Mouse (Mus musculus) limb, embryonic 11.5 days (tissue): ENCODE data around the gene Mtif3. TPM values are rescaled to one million over a fixed set of nuclear protein-coding genes. Genes with fewer than 3 reads are reported as not detected.

Source experiments
- ATAC-seq: fragments of 200-750 bp; cut with Nextera tagmentation; 2 replicates; pipeline ENCODE4 v1.8.0; 2017; ENCODE audit warnings: low read depth; ENCODE audit not compliant: insufficient number of reproducible peaks, low FRiP score, low TSS enrichment
- DNase-seq: peaks from one replicate; pipeline ENCODE4 v3.0.0-alpha.2; 2015; ENCODE audit warnings: low spot score
- H3K27ac ChIP-seq: fragments of 300-500 bp; sonication (generic); replicated peaks from 2 replicates; pipeline ENCODE4 v1.5.1; 2014; ENCODE audit warnings: low read depth, mild to moderate bottlenecking, low read length
- H3K27me3 ChIP-seq: fragments of 300-500 bp; sonication (generic); 2 replicates; pipeline ENCODE4 v1.6.1; 2014; ENCODE audit warnings: mild to moderate bottlenecking, low read length, mixed read lengths; ENCODE audit not compliant: control insufficient read depth, insufficient read depth
- H3K36me3 ChIP-seq: fragments of 300-500 bp; sonication (generic); 2 replicates; pipeline ENCODE4 v1.6.1; 2014; ENCODE audit warnings: mild to moderate bottlenecking, low read length, moderate library complexity, mixed read lengths; ENCODE audit not compliant: control insufficient read depth, insufficient read depth
- H3K4me1 ChIP-seq: fragments of 300-500 bp; sonication (generic); 2 replicates; pipeline ENCODE4 v1.6.1; 2014; ENCODE audit warnings: low read length, mixed read lengths; ENCODE audit not compliant: control insufficient read depth, insufficient read depth
- H3K4me2 ChIP-seq: fragments of 300-500 bp; sonication (generic); 2 replicates; pipeline ENCODE4 v1.6.1; 2014; ENCODE audit warnings: low read depth, mild to moderate bottlenecking, moderate library complexity; ENCODE audit not compliant: severe bottlenecking
- H3K4me3 ChIP-seq: fragments of 300-500 bp; sonication (generic); 2 replicates; pipeline ENCODE4 v1.5.1; 2014; ENCODE audit warnings: low read depth, low read length
- H3K9ac ChIP-seq: fragments of 300-500 bp; sonication (generic); 2 replicates; pipeline ENCODE4 v1.6.1; 2014; ENCODE audit warnings: mild to moderate bottlenecking, low read length
- H3K9me3 ChIP-seq: fragments of 300-500 bp; sonication (generic); 2 replicates; pipeline ENCODE4 v1.6.1; 2016; ENCODE audit warnings: low read length; ENCODE audit not compliant: control insufficient read depth
- WGBS: fragments of 180-500 bp; shearing (Covaris S2); extraction: QIAGEN DNeasy Blood & Tissue Kit; methylation state at CpG from one replicate; pipeline ENCODE4 v1.1.7; 2014; 5-methylcytosine and 5-hydroxymethylcytosine counted together
- polyA plus RNA-seq: library from polyadenylated mRNA; unstranded; fragments of >200 nt; fragmentation: Nextera tagmentation; extraction: Ambion mirVana; gene quantifications from 2 replicates; pipeline ENCODE4 v1.2.1, GENCODE M21; 2014

Mtif3 gene
- polyA plus RNA-seq, 1 experiment from 2014 or later: 23.4 TPM

GRCm38 (mm10) chr5:146971776-146972561 is 8.4 kb upstream of the Mtif3 start:
- Histone ChIP-seq H3K4me1 (no peaks in the 10 kb centered on the region), H3K36me3 (no peaks in the 10 kb centered on the region), H3K27ac (no peak overlapping the region), H3K9ac (no peak overlapping the region), H3K4me2 (no peak overlapping the region), H3K4me3 (no peak overlapping the region), H3K9me3 (no peaks in the 10 kb centered on the region), H3K27me3 (no peaks in the 10 kb centered on the region)
- ATAC-seq: no peak
- 64% methylated on average over 10 of the region's 10 CpGs for WGBS
- DNase-seq: no peak

- no peak overlapping the region for H3K9ac ChIP-seq
- no peak overlapping the region for H3K4me3 ChIP-seq
- no peaks in the 10 kb centered on the region for H3K9me3 ChIP-seq
- H3K4me2 ChIP-seq: no peak overlapping the region
- 77% methylated on average over 13 of the region's 13 CpGs for WGBS
- H3K27ac ChIP-seq: no peak overlapping the region
- no peak for DNase-seq
- no peak for ATAC-seq
- no peaks in the 10 kb centered on the region for H3K4me1 ChIP-seq
- H3K36me3 ChIP-seq: no peaks in the 10 kb centered on the region
- no peaks in the 10 kb centered on the region for H3K27me3 ChIP-seq
Measured at GRCm38 (mm10) chr5:146968695-146969393, 5.2 kb upstream of the Mtif3 start.

GRCm38 (mm10) chr5:146963937-146964278 is 308 bp upstream of the Mtif3 start:
- H3K9me3 ChIP-seq: no peaks in the 10 kb centered on the region
- H3K4me2 ChIP-seq: peak overlapping the region; percentile 62
- H3K9ac ChIP-seq: peak overlapping the region; percentile 30; the same call in 1 of the 2 replicates
- H3K4me1 ChIP-seq: no peaks in the 10 kb centered on the region
- WGBS: 55% methylated on average over 8 of the region's 8 CpGs
- ATAC-seq (no peak), DNase-seq (no peak)
- peak overlapping the region; percentile 91 for H3K4me3 ChIP-seq
- 0 out of 2 replicates have a peak, but pooled peaks cover 4% of the 10 kb centered on the region for H3K36me3 ChIP-seq
- no peaks in the 10 kb centered on the region for H3K27me3 ChIP-seq
- no peak overlapping the region for H3K27ac ChIP-seq

GRCm38 (mm10) chr5:146956678-146957077 is 6.9 kb downstream of the Mtif3 start:
- WGBS: 89% methylated on average over 18 of the region's 18 CpGs
- no peak overlapping the region for H3K27ac ChIP-seq
- H3K4me3 ChIP-seq: no peak overlapping the region
- H3K9ac ChIP-seq: no peak overlapping the region
- H3K4me2 ChIP-seq: no peak overlapping the region
- H3K27me3 ChIP-seq: no peaks in the 10 kb centered on the region
- DNase-seq: no peak
- no peaks in the 10 kb centered on the region for H3K9me3 ChIP-seq
- peaks cover 35% of the 10 kb centered on the region for H3K36me3 ChIP-seq
- no peak for ATAC-seq
- H3K4me1 ChIP-seq: no peaks in the 10 kb centered on the region

GRCm38 (mm10) chr5:146955651-146956050 is 7.9 kb downstream of the Mtif3 start:
- Histone ChIP-seq H3K9me3 (no peaks in the 10 kb centered on the region), H3K36me3 (peaks cover 35% of the 10 kb centered on the region), H3K4me2 (no peak overlapping the region), H3K9ac (no peak overlapping the region), H3K27me3 (no peaks in the 10 kb centered on the region), H3K4me3 (no peak overlapping the region), H3K27ac (no peak overlapping the region), H3K4me1 (no peaks in the 10 kb centered on the region)
- 85% methylated on average over 5 of the region's 5 CpGs for WGBS
- DNase-seq (no peak), ATAC-seq (no peak)

GRCm38 (mm10) chr5:146954576-146954975 is 9.0 kb downstream of the Mtif3 start:
- Histone ChIP-seq H3K9me3 (no peaks in the 10 kb centered on the region), H3K9ac (no peak overlapping the region), H3K27me3 (no peaks in the 10 kb centered on the region), H3K27ac (no peak overlapping the region), H3K4me2 (no peak overlapping the region), H3K4me3 (no peak overlapping the region), H3K4me1 (peaks cover 5% of the 10 kb centered on the region; the same call in 1 of the 2 replicates), H3K36me3 (peaks cover 38% of the 10 kb centered on the region)
- 91% methylated on average over 7 of the region's 7 CpGs for WGBS
- DNase-seq: no peak
- ATAC-seq: no peak

GRCm38 (mm10) chr5:146948508-146949088 is 15.0 kb downstream of the Mtif3 start, which contains the start of gene Gtf3a:
Gtf3a (plus strand) TSS chr5:146948657.
- H3K4me1 ChIP-seq: peaks cover 5% of the 10 kb centered on the region; the same call in 1 of the 2 replicates
- WGBS: 0% methylated on average over 58 of the region's 62 CpGs
- peak within 1 kb of the TSS; percentile 81 for H3K4me3 ChIP-seq

GRCm38 (mm10) chr5:146948041-146948507 is 15.5 kb downstream of the Mtif3 start:
- peak overlapping the region; percentile 84 for H3K9ac ChIP-seq

More at GRCm38 (mm10) chr5:146948508-146949088, 15.0 kb downstream of the Mtif3 start, which contains the start of gene Gtf3a:
- H3K9me3 ChIP-seq: no peaks in the 10 kb centered on the region
- peak; percentile 92 for DNase-seq
- H3K36me3 ChIP-seq: peaks cover 20% of the 10 kb centered on the region
- no peaks in the 10 kb centered on the region for H3K27me3 ChIP-seq
- H3K9ac ChIP-seq: peak within 1 kb of the TSS; percentile 84
- peak within 1 kb of the TSS; percentile 75 for H3K27ac ChIP-seq
- peak; percentile 87 for ATAC-seq
- H3K4me2 ChIP-seq: peak within 1 kb of the TSS; percentile 81

More at GRCm38 (mm10) chr5:146948041-146948507, 15.5 kb downstream of the Mtif3 start:
- ATAC-seq (no peak), DNase-seq (no peak)
- WGBS: 29% methylated on average over 10 of the region's 10 CpGs
- peak overlapping the region; percentile 81 for H3K4me3 ChIP-seq
- H3K9me3 ChIP-seq: no peaks in the 10 kb centered on the region
- no peaks in the 10 kb centered on the region for H3K27me3 ChIP-seq
- 0 out of 2 replicates have a peak overlapping the region, but pooled peaks have one; percentile 45 for H3K27ac ChIP-seq
- H3K36me3 ChIP-seq: peaks cover 14% of the 10 kb centered on the region
- H3K4me1 ChIP-seq: peaks cover 5% of the 10 kb centered on the region; the same call in 1 of the 2 replicates
- peak overlapping the region; percentile 81 for H3K4me2 ChIP-seq
